Mouse (Mus musculus) lung, embryonic 14.5 days (tissue): ENCODE results near the gene Sec14l4. TPM values are rescaled to one million over a fixed set of nuclear protein-coding genes. Genes with fewer than 3 reads are reported as not detected.

Experiments used
- ATAC-seq: fragments of 200-750 bp; cut with Nextera tagmentation; 2 replicates; pipeline ENCODE4 v1.8.0; 2017; ENCODE audit warnings: mild to moderate bottlenecking, moderate TSS enrichment, moderate library complexity; ENCODE audit not compliant: insufficient read depth
- DNase-seq: peaks from one replicate; pipeline ENCODE4 v3.0.0-alpha.2; 2015
- H3K27ac ChIP-seq: fragments of 300-500 bp; sonication (generic); 2 replicates; pipeline ENCODE4 v1.5.1; 2014; ENCODE audit warnings: low read depth, mild to moderate bottlenecking, moderate library complexity
- H3K27me3 ChIP-seq: fragments of 300-500 bp; sonication (generic); 2 replicates; pipeline ENCODE4 v1.6.1; 2014; ENCODE audit warnings: low read length, control low read depth; ENCODE audit not compliant: insufficient read depth
- H3K36me3 ChIP-seq: fragments of 300-500 bp; sonication (generic); 2 replicates; pipeline ENCODE4 v1.6.1; 2014; ENCODE audit warnings: control low read depth; ENCODE audit not compliant: insufficient read depth
- H3K4me1 ChIP-seq: fragments of 300-500 bp; sonication (generic); 2 replicates; pipeline ENCODE4 v1.6.1; 2014; ENCODE audit warnings: antibody characterized with exemption, control low read depth; ENCODE audit not compliant: insufficient read depth
- H3K4me2 ChIP-seq: fragments of 300-500 bp; sonication (generic); 2 replicates; pipeline ENCODE4 v1.6.1; 2014; ENCODE audit warnings: mild to moderate bottlenecking
- H3K4me3 ChIP-seq: fragments of 300-500 bp; sonication (generic); 2 replicates; pipeline ENCODE4 v1.5.1; 2014; ENCODE audit warnings: low read depth, low read length
- H3K9ac ChIP-seq: fragments of 300-500 bp; sonication (generic); 2 replicates; pipeline ENCODE4 v1.6.1; 2014
- H3K9me3 ChIP-seq: fragments of 300-500 bp; sonication (generic); 2 replicates; pipeline ENCODE4 v1.6.1; 2016; ENCODE audit warnings: low read depth, low read length, control low read depth
- CTCF ChIP-seq: IDR thresholded peaks from 2 replicates; pipeline ENCODE4 v1.5.1; 2016; ENCODE audit warnings: antibody characterized with exemption, low read depth
- WGBS: fragments of 180-500 bp; shearing (Covaris S2); extraction: QIAGEN DNeasy Blood & Tissue Kit; methylation state at CpG from one replicate; pipeline ENCODE4 v1.1.7; 2014; 5-methylcytosine and 5-hydroxymethylcytosine counted together
- polyA plus RNA-seq: library from polyadenylated mRNA; unstranded; fragments of >200 nt; fragmentation: Nextera tagmentation; extraction: Ambion mirVana; gene quantifications from 2 replicates; pipeline ENCODE4 v1.2.1, GENCODE M21; 2014

The Sec14l4 gene
- 3.8 and 4.2 TPM in 2 replicates for polyA plus RNA-seq

DNA sequence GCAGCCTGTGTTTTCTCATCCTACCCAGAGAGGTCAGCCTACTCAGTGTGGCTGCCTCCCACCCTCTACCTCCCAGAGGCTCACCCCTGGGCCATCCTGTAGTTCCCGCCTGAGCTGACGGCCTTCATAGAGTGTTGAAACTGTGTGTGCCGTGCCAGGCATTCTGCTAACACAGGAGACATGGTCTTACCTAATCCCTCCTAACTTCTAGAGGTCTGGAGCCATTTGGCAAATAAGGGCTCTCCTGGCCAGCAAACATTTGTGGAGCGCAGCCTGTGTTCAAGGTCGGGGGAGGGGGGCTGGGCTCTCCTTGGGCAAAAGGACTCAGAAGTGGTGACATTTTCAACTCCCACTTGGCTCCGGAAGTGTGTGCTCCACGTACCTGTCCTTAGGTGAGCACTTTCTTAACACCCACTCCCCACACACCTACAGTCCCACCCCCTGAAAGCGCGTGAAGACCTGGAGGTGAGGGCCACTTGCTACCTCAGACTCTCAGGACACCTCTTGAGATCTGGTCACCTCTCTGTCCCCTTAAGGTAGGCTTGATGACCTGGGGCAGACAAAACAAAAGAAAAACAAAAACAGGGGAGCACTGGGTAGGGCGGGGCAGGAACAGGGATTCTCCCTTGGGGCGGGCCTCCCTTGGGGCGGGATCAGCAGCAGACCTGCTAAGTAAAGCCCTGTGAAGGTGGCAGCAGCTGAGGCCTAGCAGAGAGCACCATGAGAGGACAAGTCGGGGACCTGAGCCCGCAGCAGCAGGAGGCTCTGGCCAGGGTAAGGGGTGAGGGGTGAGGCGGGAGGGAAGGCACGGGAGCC is at the start of gene Sec14l4:
Gene Sec14l4, plus strand, starts transcription at position 337 of the 816 bp plus-strand sequence.
- Histone ChIP-seq H3K36me3 (no peaks in the 10 kb centered on the region), H3K27me3 (peaks cover 8% of the 10 kb centered on the region; the same call in 1 of the 2 replicates), H3K4me3 (no peak within 1 kb of the TSS), H3K27ac (peak within 1 kb of the TSS; percentile 19; the same call in 1 of the 2 replicates), H3K4me1 (0 out of 2 replicates have a peak, but pooled peaks cover 3% of the 10 kb centered on the region), H3K4me2 (peak within 1 kb of the TSS; percentile 33), H3K9me3 (no peaks in the 10 kb centered on the region), H3K9ac (no peak within 1 kb of the TSS; the same call in 1 of the 2 replicates)
- DNase-seq: peak; percentile 12
- ATAC-seq: peak; percentile 54; the same call in 1 of the 2 replicates
- 19% methylated on average over 15 of the region's 16 CpGs for WGBS
- no peak for TF ChIP-seq CTCF

DNA sequence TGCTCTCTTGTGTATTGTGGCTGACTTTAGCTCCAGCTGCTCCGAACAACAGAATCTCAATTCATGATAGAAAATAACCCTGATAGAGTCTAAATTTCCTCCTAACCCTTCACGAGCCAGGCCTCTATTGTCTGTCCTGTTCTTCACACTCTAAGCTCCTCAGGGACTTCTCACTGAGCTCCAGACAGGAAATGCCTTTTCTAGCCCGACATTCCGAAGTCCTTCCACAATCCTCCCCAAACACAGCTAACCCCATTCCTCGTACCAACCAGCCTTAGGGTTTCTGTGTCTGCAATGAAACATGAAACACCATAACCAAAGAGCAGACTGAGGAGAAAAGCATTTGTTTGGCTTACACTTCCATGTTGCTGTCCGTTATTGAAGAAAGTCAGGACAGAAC is 49.7 kb upstream of the Sec14l4 start:
- 0 out of 2 replicates have a peak overlapping the region, but pooled peaks have one; percentile 12 for H3K27ac ChIP-seq
- H3K9me3 ChIP-seq: no peaks in the 10 kb centered on the region
- ATAC-seq (no peak), DNase-seq (no peak)
- WGBS: 61% methylated on average over 6 of the region's 6 CpGs
- H3K4me2 ChIP-seq: no peak overlapping the region
- H3K4me3 ChIP-seq: no peak overlapping the region
- peaks cover 44% of the 10 kb centered on the region for H3K36me3 ChIP-seq
- H3K9ac ChIP-seq: no peak overlapping the region
- peaks cover 22% of the 10 kb centered on the region for H3K27me3 ChIP-seq
- no peak for TF ChIP-seq CTCF
- H3K4me1 ChIP-seq: no peaks in the 10 kb centered on the region

DNA sequence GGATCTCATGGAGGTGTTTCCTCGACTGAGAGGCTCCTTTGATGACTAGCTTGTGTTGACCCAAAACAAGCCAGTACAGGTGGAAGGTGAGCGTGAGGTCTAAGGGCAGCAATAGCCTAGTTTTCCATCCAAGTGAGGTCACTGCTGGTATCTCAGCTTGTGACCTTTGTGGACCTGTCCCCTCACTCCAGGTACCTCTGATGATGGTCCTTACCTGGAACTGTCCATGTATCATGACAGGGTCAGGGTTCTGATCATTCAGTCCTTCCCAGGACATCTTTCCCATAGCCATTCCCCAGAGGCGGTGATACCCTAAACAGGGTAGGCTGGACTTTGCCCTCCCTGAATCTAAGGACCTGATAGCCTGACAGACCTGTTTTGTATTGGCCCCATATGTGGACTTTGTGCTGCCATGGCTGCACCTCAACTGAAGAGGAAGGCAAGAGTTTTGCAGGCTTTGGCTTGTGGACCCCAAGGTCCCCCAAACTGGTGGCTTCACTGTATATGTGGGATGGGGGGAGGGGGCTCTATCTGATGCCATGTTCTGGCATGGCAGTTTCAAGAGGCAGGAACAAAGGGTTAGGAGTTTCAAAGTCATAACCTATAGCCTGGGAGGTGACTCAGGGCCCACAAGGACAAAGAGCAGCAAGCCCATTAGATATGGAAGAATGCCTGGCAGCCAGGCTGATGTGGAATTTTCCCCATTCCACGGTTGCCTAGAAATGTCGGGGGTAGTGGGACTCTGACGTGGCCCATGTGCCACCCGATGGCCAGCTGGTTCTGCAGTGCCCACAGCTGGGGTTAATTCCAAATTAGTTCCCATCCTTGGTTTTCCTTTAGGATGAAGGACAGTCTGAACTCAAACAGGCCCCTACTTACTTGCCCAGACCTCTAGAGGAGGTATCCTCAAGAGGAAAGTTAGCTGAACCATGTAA is 48.7 kb upstream of the Sec14l4 start:
- ATAC-seq: no peak
- Histone ChIP-seq H3K4me3 (no peak overlapping the region), H3K27me3 (peaks cover 22% of the 10 kb centered on the region), H3K4me1 (no peaks in the 10 kb centered on the region), H3K4me2 (peak overlapping the region; percentile 60; the same call in 1 of the 2 replicates), H3K9me3 (no peaks in the 10 kb centered on the region), H3K27ac (no peak overlapping the region), H3K36me3 (peaks cover 34% of the 10 kb centered on the region), H3K9ac (no peak overlapping the region)
- WGBS: 63% methylated on average over 7 of the region's 7 CpGs
- DNase-seq: no peak
- no peak for TF ChIP-seq CTCF

DNA sequence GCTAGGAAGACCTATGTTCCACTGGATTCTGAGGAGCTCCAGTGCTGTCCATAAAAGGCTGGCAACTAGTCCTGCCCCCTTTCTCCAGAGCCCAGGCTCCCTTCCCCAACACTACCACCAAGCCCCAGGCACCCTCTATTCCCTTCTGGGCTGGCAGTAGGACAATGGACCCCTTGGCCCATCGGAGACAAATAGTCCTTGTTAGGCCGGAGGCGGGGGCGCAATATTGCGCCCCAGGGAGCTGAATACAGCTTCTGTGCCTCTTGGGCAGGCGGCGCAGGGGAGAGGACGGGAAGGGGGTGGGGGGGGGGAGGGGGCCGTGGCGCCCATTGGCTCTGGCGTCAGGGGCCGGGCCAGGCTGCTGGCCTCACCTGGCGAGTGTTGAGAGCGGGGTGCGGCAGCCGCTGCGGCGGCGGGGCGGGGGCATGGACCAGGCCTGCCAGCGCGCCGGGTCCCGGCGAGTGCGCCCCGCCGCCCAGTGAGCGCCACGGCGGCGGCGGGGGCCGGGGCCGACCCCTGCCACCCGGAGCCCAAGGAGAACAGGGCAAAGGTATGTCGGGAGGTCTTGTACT is 47.9 kb upstream of the Sec14l4 start, which contains the start of gene Gal3st1:
Gene Gal3st1, plus strand, starts transcription at position 346 of the 572 bp plus-strand sequence.
- Histone ChIP-seq H3K9me3 (no peaks in the 10 kb centered on the region), H3K27me3 (peaks cover 22% of the 10 kb centered on the region), H3K4me1 (no peaks in the 10 kb centered on the region), H3K4me2 (peak within 1 kb of the TSS; percentile 60), H3K36me3 (peaks cover 26% of the 10 kb centered on the region), H3K27ac (peak within 1 kb of the TSS; percentile 6; the same call in 1 of the 2 replicates), H3K9ac (peak within 1 kb of the TSS; percentile 36), H3K4me3 (peak within 1 kb of the TSS; percentile 40)
- DNase-seq: peak; percentile 50
- under 1% methylated on average over 36 of the region's 37 CpGs for WGBS
- no peak for TF ChIP-seq CTCF
- peak; percentile 72 for ATAC-seq

DNA sequence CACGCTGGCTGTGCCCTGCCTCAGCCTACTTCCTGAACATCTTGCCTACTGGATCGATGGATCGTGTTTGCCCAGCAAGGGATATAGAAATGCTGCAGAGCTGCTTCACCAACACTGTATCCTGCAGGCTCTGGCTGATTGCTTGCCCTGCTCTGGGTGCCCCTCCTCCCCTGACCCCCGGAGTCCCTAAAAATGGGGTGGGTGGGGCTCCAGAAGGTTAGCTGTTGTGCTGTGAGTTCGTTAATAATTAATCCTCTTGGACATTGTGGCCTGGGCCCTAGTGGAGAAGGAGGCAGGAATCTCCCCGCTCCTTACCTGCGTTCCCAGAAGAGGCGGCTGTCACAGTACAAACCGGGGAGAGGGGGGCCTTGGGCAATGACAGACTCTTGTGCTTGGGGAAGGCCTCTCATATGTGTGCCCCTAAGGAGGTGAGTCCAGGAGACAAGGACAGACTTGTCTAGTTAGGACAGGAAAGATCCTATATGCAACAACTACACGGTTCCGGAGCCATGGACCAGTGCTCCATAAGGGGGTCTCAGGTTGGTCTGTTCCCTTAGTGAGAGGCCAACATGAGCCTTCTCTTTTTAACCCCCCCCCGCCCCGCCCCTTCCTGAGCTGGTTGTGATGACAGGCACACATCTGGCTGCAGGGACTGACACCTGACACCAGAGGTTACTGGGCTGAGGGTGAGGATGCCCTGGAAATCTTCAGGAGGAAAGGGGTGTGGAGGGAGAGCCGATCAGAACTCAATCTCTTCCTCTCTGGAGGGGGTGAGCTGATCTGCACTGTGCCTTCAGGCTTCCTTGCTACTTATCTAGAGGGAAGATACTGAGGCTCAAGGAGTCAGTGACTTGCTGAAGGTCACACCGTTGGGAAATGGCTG is 47.2 kb upstream of the Sec14l4 start:
- H3K4me1 ChIP-seq: no peaks in the 10 kb centered on the region
- 7% methylated on average over 15 of the region's 15 CpGs for WGBS
- peak; percentile 35 for DNase-seq
- no peaks in the 10 kb centered on the region for H3K9me3 ChIP-seq
- no peak for TF ChIP-seq CTCF
- peak overlapping the region; percentile 60 for H3K4me2 ChIP-seq
- peak overlapping the region; percentile 6; the same call in 1 of the 2 replicates for H3K27ac ChIP-seq
- H3K27me3 ChIP-seq: peaks cover 22% of the 10 kb centered on the region
- ATAC-seq: peak; percentile 63
- peak overlapping the region; percentile 40 for H3K4me3 ChIP-seq
- peak overlapping the region; percentile 36 for H3K9ac ChIP-seq
- H3K36me3 ChIP-seq: peaks cover 18% of the 10 kb centered on the region

DNA sequence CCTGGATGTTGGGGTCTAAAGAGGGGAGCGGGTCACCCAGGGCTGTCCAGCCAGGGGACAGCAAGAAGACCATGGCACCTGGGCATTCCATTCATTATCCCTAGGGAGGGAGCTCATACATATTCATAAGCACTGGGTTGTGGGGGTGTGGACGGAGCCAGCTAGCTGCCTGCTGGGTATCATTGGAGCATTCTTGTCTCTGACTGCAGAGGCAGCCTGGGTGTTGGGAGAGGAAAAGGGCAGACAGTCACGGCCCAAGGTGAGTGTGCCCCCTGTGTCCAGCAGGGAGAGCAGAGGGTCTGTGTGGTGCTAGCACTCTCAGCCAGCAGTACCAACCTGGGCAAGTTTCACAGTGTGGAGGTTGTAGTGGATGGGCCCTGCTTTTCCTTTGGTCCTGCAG is 41.5 kb upstream of the Sec14l4 start:
- Histone ChIP-seq H3K9me3 (no peaks in the 10 kb centered on the region), H3K4me1 (no peaks in the 10 kb centered on the region), H3K4me2 (no peak overlapping the region), H3K9ac (no peak overlapping the region), H3K27ac (no peak overlapping the region), H3K4me3 (no peak overlapping the region), H3K27me3 (no peaks in the 10 kb centered on the region; the same call in 1 of the 2 replicates), H3K36me3 (no peaks in the 10 kb centered on the region)
- WGBS: 54% methylated on average over 3 of the region's 3 CpGs
- ATAC-seq (no peak), DNase-seq (no peak)
- TF ChIP-seq CTCF: no peak
